Mouse (Mus musculus): ENCODE results near the gene Galntl6. TPM values are rescaled to one million over a fixed set of nuclear protein-coding genes. Genes with fewer than 3 reads are reported as not detected.
A peak's percentile ranks its signal among the peaks of the same experiment; 100 is the strongest.

Gene Galntl6
- total RNA-seq, 2 experiments from 2014 or later, result 61.1 to 62.9 TPM

DNA sequence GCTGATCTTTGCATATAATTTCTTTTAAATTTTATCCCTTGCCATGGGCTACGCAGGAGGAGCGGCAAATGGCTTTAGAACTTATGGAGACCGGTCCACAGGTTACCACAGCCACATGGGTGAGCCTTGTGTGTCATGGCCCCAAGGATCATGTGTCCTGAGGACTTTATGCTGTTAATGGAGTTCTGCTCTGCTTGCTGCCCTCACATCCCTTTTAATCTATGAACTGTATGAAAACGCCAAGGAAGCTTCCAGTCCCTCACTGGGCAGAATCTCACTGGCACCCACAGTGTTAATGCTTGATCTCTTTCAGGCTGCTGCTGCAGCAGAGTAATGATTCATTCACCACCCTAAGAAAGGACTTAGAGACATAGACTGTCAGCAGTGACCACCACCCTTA lies 935.1 kb downstream of the Galntl6 start:
- DNase-seq, result no peak
- intact Hi-C loops (cut with DNase I), result no loop called here

DNA sequence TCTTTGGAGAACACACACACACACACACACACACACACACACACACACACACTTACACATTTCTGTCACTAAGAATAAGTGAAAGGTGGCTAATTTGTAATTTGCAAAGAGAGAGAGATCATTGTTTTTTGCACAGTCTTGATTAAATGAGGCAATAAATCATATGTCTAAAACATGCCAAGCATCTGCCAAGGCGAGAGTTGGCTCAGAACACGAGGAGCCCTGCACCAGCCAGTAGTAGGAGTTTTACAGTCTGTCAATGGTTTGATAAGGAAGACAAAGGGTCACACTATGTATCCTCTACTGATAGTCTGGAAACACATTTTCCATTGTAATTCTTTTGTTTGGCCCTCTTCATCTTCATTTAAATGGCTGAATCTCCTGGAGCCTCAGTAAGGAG lies 938.3 kb downstream of the Galntl6 start:
- intact Hi-C loops (cut with DNase I), result no loop called here
- DNase-seq, result peak; percentile 28

DNA sequence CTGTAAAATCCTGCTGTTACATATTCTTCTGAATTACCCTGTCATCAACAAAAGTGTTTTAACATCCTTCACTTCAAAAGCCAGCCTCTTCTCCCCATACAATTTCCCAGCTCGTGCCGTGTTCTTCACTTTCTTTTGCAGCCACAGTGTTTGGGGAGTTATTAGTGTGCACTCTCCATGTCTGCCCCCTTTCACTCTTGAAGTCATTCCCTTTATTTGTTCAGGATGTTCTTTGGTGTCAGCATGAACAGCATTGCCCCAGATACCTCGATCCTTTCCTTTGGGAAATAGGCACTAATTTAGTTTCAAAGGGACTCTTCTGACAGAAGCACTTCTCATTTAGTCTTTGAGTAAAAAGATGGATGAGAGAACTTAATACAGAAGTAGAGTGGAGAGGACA lies 939.6 kb downstream of the Galntl6 start:
- intact Hi-C loops (cut with DNase I), result no loop called here
- no peak for DNase-seq

- peak; percentile 57 for DNase-seq
- intact Hi-C loops (cut with DNase I), result no loop called here
These were observed 945.8 kb downstream of the Galntl6 start for GRCm38 (mm10) chr8:57966676-57967075.

- DNase-seq, result no peak
- intact Hi-C loops (cut with DNase I), result no loop called here
These were observed 946.9 kb downstream of the Galntl6 start for GRCm38 (mm10) chr8:57965508-57965907.

GRCm38 (mm10) chr8:57962286-57963110 lies 949.9 kb downstream of the Galntl6 start:
- peak; percentile 93 for DNase-seq
- intact Hi-C loops (cut with DNase I), result no loop called here

DNA sequence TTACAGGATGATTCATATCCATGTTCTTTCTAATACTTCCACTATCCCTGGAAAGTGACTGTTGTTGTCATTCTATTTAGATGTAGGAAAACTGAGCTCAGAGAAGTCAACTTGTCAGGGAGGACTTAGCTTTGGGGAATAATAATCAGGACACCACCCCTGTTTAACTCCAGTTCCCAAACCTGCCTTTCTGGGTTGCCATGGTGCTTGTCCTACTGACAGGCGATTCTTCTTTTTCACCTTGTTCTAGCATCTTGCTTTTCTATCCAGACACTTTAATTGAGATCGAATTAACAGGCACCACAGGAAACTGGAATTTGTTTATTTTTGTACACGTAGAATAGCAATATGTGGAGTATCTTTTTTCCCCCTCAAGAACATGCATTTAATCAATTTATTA lies 953.3 kb downstream of the Galntl6 start:
- DNase-seq, result no peak
- intact Hi-C loops (cut with DNase I), result no loop called here

DNA sequence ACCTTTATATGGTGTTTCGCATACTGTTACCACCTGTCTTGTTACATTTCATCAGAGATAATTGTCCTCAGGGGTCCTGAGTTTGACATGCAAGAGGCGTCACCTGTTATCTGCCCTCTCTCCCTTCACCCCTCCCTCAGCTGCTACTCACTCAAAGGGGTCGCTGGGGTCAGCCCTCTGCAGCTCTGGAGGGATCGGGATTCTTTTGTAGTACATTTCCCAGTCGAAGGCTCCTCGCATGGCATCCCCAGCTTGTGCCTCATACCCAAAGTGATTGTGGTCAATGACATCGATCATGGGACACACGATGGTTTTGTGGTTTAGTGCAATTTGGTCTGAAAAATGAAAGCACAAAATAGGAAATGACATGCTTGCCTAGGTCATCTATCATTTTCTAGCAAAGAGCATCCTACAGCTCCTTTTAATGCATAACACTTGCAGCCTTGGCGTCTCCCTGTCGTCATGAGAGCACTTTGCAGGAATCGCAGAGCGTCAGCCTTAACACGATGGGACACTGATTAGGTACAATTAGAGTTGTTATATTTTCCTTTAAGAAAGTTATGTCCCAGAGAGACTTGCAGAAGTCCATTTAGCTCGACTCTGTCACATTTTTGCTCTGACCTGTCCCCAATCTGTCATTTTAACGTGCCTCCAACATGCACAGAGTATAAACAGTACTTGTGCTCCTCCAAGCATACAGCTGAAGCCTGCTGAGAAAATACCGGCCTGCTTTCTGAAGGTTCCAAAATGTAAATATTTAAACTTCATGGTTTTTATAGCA lies 954.1 kb downstream of the Galntl6 start:
- DNase-seq, result no peak
- intact Hi-C loops (cut with DNase I), result no loop called here

DNA sequence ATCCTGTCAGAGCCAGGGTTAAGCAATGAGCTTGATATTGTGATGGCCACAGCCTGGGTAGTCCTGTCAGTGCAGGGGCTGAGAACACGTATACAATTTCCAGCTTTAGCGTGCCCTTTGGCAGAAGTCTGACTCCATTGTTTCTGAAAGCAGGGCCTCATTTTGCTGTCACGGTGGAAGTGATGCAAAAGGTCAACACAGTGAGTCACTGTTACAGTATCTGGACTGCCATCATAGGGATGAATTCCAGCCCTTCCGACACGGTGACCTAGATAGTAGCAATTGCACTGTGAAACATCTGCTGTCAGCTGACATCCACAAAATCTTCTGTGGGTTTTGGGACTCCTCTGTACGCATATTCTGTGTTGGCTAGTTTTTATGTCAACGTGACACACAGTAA lies 956.9 kb downstream of the Galntl6 start:
- intact Hi-C loops (cut with DNase I), result no loop called here
- DNase-seq, result no peak

GRCm38 (mm10) chr8:57941113-57941512 lies 971.3 kb downstream of the Galntl6 start:
- intact Hi-C loops (cut with DNase I), result no loop called here
- DNase-seq, result no peak

GRCm38 (mm10) chr8:57939856-57940420 lies 972.5 kb downstream of the Galntl6 start:
- DNase-seq, result no peak
- intact Hi-C loops (cut with DNase I), result loop anchor here (5.0 kb wide), 1 partner anchor 967 kb away; no protein-coding TSS in a partner anchor

DNA sequence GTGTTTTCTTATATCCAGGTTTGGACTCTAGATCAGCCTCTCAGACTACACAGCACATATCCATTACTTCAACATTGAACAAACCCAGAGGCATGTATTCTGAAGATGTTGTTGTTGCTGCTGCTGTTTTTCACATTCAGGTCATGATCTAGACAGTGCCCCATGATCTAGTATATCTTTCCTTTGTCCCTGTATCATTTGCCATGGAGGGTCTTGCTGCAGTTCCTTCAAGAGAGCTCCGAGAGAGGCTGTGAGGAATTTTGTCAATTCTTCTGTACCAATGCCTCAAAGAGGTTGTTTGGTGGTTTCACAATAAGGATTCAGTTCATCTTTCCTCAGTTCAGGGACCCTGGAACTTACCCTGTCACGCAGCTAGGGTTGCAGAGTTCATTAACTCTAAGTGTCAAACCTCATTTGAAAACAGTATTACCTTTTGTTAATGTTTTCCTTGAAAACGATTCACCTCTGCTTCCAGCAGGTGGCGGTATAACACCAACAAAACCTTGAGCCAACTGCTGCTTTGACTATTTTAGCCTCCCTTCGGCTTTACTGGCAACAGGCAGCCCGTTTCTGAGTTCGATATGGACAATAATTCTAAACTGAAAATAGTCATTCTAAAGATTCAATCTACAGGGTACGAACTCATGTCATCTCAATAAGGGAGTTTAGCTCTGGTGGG lies 973.1 kb downstream of the Galntl6 start:
- peak; percentile 70 for DNase-seq
- intact Hi-C loops (cut with DNase I), result loop anchor here (5.0 kb wide), 1 partner anchor 968 kb away; no protein-coding TSS in a partner anchor

DNA sequence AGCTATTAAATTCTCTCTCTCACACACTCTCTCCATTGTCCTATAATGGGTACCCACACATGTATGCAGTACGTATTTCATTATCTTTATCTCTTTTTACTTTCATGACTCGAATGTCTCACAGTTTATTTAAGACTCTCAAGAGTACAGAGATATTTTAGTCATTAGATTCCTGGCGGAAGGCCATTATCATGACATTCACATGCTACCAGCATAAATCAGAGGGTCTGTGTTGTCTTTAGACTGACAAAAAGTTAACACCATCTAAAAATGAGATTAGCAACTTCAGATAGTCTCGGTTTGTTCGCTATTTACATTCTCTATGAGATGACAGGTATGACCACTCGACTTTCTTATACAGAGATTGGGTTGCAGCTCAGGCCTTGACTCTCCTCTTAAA lies 985.4 kb downstream of the Galntl6 start:
- no peak for DNase-seq
- intact Hi-C loops (cut with DNase I), result no loop called here

DNA sequence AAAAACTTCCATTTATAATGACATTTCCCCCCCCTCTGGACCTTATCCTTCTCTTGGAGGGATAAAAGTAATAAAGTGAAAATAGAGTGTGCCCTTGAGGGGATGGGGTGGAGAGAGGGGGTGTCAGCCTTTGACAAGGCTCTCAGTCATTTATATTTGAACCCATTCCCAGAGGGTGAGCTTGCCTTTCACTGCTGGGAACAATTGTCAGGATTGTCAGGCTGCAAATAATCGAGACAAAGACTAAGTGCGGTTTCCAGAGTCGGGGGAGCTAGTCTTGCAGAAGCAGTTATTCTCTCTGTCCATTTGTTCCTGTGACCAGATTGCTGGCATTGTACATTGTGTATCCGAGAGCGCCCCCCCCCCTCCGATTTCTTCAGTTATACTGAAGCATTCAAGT lies 988.9 kb downstream of the Galntl6 start:
- intact Hi-C loops (cut with DNase I), result no loop called here
- no peak for DNase-seq

GRCm38 (mm10) chr8:57923130-57923529 lies 989.3 kb downstream of the Galntl6 start:
- intact Hi-C loops (cut with DNase I), result no loop called here
- no peak for DNase-seq

- intact Hi-C loops (cut with DNase I), result no loop called here
- no peak for DNase-seq
These were observed 990.0 kb downstream of the Galntl6 start for GRCm38 (mm10) chr8:57922214-57923070.

DNA sequence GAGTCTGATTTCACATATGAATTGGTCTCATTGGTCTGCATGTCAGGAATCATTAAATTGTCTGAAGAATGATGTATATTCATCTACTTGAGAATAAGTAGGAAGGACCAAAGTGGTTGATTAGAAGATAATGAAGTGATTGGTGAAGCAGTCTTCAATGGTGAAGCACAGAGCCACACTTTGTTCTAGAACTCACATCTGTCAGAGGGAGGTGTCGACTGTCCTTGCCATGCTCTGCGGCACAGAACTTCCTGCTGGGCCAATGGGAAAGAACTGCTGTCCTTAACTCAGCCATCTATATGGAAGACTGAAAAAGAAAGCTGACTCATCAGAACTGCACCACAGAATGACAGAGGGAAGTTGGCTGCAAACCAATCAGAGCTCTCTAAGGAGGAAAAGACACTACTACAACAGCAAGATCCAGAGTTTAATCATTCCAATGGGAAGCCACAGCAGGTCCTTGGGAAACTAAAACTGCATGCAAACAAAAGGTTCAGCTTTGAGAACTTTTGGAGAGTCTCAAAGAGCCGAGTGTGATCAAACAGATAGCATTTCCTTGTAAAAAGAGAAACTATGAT lies 992.0 kb downstream of the Galntl6 start:
- intact Hi-C loops (cut with DNase I), result no loop called here
- DNase-seq, result no peak

DNA sequence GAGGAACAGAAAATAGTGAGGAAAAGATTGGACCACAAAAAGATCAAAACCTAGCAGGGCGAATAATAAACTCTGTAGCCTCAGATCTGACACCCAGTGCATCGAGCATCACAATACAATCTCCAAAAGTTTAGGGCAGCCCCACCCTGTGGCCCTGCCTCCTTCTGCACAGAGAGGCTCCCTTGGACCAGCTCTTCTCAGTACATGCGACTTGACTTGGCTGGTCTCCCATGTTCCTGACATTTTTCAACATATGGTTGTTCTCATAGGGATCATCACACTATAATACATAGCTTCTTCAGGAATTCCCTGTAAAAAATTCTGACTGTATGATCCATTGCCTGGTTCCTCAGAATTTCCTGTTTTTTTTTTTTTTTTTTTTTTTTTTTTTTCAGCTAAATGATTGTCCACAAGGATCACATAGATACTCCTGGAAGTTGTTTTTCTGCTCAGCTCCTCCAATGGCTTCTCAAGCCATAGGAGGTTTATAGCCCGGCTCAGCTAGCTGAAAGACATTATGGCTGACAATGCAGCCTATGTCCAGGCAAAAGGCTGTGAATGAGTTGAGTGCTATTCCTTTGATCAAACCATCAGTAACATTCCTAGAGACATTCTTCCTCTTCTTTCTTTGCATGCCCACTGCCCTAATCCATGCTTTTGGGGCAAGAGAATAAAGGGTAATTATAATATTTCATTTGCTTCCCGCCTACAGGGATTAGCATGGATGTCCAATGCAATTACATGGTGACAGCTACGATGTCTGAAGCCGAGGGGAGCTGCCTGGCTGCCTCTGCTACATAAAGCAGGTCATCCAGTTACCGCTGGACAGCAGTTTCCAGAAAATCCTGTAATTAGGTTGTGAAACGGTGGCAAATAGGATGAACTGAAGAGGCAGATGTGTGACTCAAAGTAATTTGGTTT lies 993.5 kb downstream of the Galntl6 start:
- intact Hi-C loops (cut with DNase I), result no loop called here
- no peak for DNase-seq

GRCm38 (mm10) chr8:57893360-57893759 lies 1019.1 kb downstream of the Galntl6 start:
- DNase-seq, result no peak
- intact Hi-C loops (cut with DNase I), result no loop called here

All from left cerebral cortex, postnatal 4 days (tissue).